Mouse (Mus musculus): Measurements from ENCODE around the gene Prrc2a.

- TF ChIP-seq CTCF (IDR thresholded peaks at IDR 0.05; ENCODE audit: insufficient read depth, low read length) (no peak), POLR2A (IDR thresholded peaks at IDR 0.05; ENCODE audit: borderline replicate concordance, extremely low read depth, low read depth, low read length) (no peak)
Observed at GRCm38 (mm10) chr17:35187345-35187744, 22.6 kb upstream of the Prrc2a start.
